Mouse (Mus musculus) C2C12 (cell line): ENCODE data around the gene Slc38a6. TPM values are rescaled to one million over a fixed set of nuclear protein-coding genes. Genes with fewer than 3 reads are reported as not detected.

Source experiments
- H3K27me3 ChIP-seq: one replicate; pipeline ENCODE4 v1.6.1; 2011; ENCODE audit not compliant: control insufficient read depth, insufficient read depth, insufficient read length
- H3K36me3 ChIP-seq: one replicate; pipeline ENCODE4 v1.6.1; 2011; ENCODE audit not compliant: control insufficient read depth, insufficient read depth
- H3K4me3 ChIP-seq: one replicate; pipeline ENCODE4 v1.5.1; 2011; ENCODE audit warnings: mild to moderate bottlenecking, control low read depth; ENCODE audit not compliant: poor library complexity, insufficient read depth, severe bottlenecking
- H3K79me2 ChIP-seq: one replicate; pipeline ENCODE4 v1.6.1; 2011; ENCODE audit not compliant: control insufficient read depth, insufficient read depth
- H3K79me3 ChIP-seq: one replicate; pipeline ENCODE4 v1.6.1; 2011; ENCODE audit warnings: low read depth, control low read depth
- H3ac ChIP-seq: one replicate; pipeline ENCODE3; 2011; ENCODE audit warnings: low read depth; ENCODE audit not compliant: control insufficient read depth, insufficient read length
- CEBPB ChIP-seq: IDR thresholded peaks from one replicate; pipeline ENCODE4 v1.6.1; 2011; ENCODE audit warnings: low read depth, mild to moderate bottlenecking, control low read depth, moderate library complexity
- CTCF ChIP-seq: IDR thresholded peaks from one replicate; pipeline ENCODE4 v1.5.1; 2011; ENCODE audit not compliant: control insufficient read depth, insufficient read depth, insufficient read length
- FOSL1 ChIP-seq: IDR thresholded peaks from one replicate; pipeline ENCODE4 v1.8.0; 2011; ENCODE audit warnings: mild to moderate bottlenecking, low read length; ENCODE audit not compliant: poor library complexity, insufficient read depth, severe bottlenecking
- MAX ChIP-seq: IDR thresholded peaks from one replicate; pipeline ENCODE4 v1.6.1; 2011; ENCODE audit warnings: mild to moderate bottlenecking, control low read depth
- MYOD1 ChIP-seq: IDR thresholded peaks from one replicate; pipeline ENCODE4 v1.6.1; 2011; ENCODE audit warnings: low read depth; ENCODE audit not compliant: control insufficient read depth, insufficient read length
- MYOG ChIP-seq: IDR thresholded peaks from one replicate; pipeline ENCODE4 v1.6.1; 2011; ENCODE audit not compliant: control insufficient read depth, insufficient read length; ENCODE audit errors: extremely low read depth
- USF1 ChIP-seq: IDR thresholded peaks from one replicate; pipeline ENCODE4 v1.6.1; 2011; ENCODE audit warnings: low read depth, mild to moderate bottlenecking, control low read depth, moderate library complexity
- polyA plus RNA-seq: library from polyadenylated mRNA; unstranded; fragments of >200 nt; fragmentation: generic; extraction: Trizol; gene quantifications from one replicate; pipeline ENCODE4 v1.2.1, GENCODE M21; 2012; ENCODE audit warnings: missing spikeins

The Slc38a6 gene
- polyA plus RNA-seq, 1 experiment: 13.1 TPM

DNA sequence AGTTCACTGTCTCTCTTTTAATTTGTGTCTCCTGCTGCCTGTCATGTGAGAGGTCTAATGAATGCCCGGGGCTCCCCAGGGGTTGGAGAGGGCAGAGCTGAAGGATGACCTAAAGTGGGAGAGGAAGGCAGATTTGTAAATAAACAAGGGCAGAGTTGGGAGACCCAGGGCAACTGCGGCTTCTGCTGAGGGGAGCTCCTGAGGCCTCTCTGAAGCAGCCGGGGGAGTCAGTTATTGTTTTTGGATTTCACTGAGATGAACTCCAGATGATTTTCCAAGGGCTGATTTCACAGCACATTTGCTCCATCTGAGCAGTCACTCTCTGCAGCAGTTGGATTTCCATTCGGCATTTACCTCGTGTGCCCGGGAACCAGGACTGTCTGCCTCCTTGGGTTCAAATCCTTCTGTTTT lies 107.3 kb downstream of the Slc38a6 start:
- H3K79me3 ChIP-seq: no peaks in the 10 kb centered on the region
- H3K27me3 ChIP-seq: no peaks in the 10 kb centered on the region
- no peak overlapping the region for H3K4me3 ChIP-seq
- H3ac ChIP-seq: no peak overlapping the region
- no peaks in the 10 kb centered on the region for H3K79me2 ChIP-seq
- TF ChIP-seq MYOG (no peak), FOSL1 (no peak), MYOD1 (no peak), CTCF (no peak), MAX (no peak), CEBPB (no peak), USF1 (no peak)
- H3K36me3 ChIP-seq: no peaks in the 10 kb centered on the region

DNA sequence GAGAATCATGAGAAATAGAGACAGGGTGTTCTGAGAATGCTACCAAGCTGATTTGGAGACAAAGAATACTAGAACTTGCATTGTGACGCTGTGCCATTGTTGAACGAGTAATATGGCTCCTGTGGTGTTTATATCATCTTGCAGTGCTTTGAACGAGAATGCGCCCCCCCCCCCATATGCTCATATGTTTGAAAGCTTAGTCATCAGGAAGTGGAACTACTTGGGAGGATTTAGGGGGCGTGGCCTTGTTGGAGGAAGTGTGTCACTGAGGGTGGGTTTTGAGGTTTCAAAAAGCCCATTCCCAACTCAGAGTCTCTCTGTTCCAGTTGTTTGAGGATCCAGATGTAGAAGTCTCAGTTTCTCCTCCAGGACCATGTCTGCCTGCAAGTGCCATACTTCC lies 108.0 kb downstream of the Slc38a6 start:
- no peaks in the 10 kb centered on the region for H3K79me2 ChIP-seq
- H3K27me3 ChIP-seq: no peaks in the 10 kb centered on the region
- H3K4me3 ChIP-seq: no peak overlapping the region
- no peaks in the 10 kb centered on the region for H3K36me3 ChIP-seq
- no peak overlapping the region for H3ac ChIP-seq
- TF ChIP-seq MYOD1: no peak
- no peak for TF ChIP-seq MAX
- no peak for TF ChIP-seq CTCF
- TF ChIP-seq FOSL1: no peak
- no peak for TF ChIP-seq MYOG
- no peak for TF ChIP-seq CEBPB
- TF ChIP-seq USF1: no peak
- no peaks in the 10 kb centered on the region for H3K79me3 ChIP-seq

- no peaks in the 10 kb centered on the region for H3K79me2 ChIP-seq
- H3K36me3 ChIP-seq: no peaks in the 10 kb centered on the region
- no peak overlapping the region for H3ac ChIP-seq
- H3K4me3 ChIP-seq: no peak overlapping the region
- no peaks in the 10 kb centered on the region for H3K79me3 ChIP-seq
- TF ChIP-seq CEBPB: no peak
- no peak for TF ChIP-seq FOSL1
- TF ChIP-seq MAX: no peak
- no peak for TF ChIP-seq USF1
- TF ChIP-seq CTCF: no peak
- TF ChIP-seq MYOD1: no peak
- TF ChIP-seq MYOG: no peak
- no peaks in the 10 kb centered on the region for H3K27me3 ChIP-seq
These were observed 112.8 kb downstream of the Slc38a6 start for GRCm38 (mm10) chr12:73399426-73399825.

DNA sequence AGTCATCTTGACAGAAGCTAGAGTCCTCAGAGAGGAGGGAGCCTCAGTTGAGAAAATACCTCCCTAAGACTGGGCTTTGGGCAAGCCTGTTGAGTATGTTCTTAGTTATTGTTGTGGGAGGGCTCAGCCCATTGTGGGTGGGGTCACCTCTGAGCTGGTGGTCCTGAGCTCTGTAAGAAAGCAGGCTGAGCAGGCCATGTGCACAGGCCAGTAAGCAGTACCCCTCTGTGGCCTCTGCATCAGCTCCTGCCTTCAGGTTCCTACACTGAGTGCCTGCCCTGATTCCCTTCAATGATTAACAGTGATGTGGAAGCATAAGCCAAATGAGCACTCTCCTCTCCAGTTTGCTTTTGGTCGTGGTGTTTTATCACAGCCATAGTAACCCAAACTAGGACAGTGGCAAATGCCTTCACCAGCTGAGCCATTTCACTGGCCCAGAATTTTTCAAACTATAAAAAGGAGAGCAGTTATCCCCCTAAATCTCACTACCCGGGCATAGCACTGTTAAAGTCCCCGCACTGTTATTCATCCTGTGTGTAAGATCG lies 114.0 kb downstream of the Slc38a6 start:
- no peak overlapping the region for H3K4me3 ChIP-seq
- H3K27me3 ChIP-seq: no peaks in the 10 kb centered on the region
- TF ChIP-seq MAX (no peak), MYOG (no peak), USF1 (no peak), MYOD1 (no peak), FOSL1 (no peak), CEBPB (no peak), CTCF (no peak)
- no peak overlapping the region for H3ac ChIP-seq
- H3K36me3 ChIP-seq: no peaks in the 10 kb centered on the region
- no peaks in the 10 kb centered on the region for H3K79me3 ChIP-seq
- H3K79me2 ChIP-seq: no peaks in the 10 kb centered on the region

DNA sequence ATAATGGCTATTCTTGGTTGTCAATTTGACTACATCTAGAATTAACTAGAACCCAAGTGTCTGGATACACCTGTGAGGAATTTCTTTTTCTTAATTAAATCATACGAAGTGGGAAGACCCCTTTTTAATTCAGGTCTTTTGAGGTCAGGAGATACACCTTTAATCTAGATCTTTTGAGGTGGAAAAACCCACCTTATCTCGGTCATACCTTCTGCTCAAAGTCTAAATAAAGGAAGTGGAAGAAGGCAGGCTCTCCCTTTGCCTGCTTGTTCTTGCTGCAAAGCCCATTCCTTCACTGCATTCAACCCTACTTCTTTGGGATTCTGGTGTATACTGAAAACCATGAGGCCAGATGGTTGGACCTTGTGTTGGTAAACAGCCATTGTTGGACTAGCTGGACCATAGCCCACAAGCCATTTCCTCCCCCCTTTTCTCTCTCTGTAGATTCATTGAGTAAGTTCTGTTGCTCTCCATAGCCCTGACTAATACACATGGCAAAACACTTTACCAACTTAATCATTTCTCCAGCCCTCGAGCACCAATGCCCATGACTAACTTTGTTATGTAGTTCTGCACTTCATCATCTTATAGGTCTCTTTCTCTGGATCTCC lies 115.0 kb downstream of the Slc38a6 start:
- H3ac ChIP-seq: no peak overlapping the region
- TF ChIP-seq MAX (no peak), CEBPB (no peak), USF1 (no peak), FOSL1 (no peak), MYOG (no peak), MYOD1 (no peak), CTCF (no peak)
- H3K36me3 ChIP-seq: no peaks in the 10 kb centered on the region
- no peaks in the 10 kb centered on the region for H3K79me2 ChIP-seq
- H3K27me3 ChIP-seq: no peaks in the 10 kb centered on the region
- H3K4me3 ChIP-seq: no peak overlapping the region
- H3K79me3 ChIP-seq: no peaks in the 10 kb centered on the region

DNA sequence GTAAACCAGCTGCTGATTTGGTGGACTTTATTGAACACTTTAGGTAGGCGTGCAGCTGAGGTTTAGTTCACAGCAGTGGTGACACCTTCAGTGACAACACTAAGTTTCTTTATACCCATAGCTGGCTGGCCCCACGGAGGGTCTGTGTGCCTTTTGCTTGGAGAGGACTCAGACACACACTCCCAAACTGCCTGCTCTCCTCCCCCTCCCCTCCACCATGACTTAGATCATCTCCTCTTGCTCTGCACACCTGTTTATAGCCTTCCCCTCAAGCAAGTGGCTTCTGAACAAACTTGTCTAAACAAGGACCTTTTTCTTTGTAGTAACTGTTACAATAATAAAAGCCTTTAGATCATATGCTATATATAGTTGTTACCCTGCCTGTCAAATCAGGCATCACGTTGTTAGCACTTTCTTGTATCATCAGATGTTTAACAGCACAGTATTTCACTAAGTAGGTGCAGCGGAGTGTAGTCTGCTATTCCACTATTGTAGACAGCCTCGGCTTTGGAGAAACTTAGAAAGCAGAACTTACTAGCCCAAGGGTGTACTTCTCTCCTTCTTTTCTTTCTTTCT lies 115.6 kb downstream of the Slc38a6 start:
- no peak overlapping the region for H3ac ChIP-seq
- no peaks in the 10 kb centered on the region for H3K36me3 ChIP-seq
- no peaks in the 10 kb centered on the region for H3K27me3 ChIP-seq
- H3K4me3 ChIP-seq: no peak overlapping the region
- no peaks in the 10 kb centered on the region for H3K79me2 ChIP-seq
- TF ChIP-seq CEBPB (no peak), USF1 (no peak), MYOD1 (no peak), MAX (no peak), FOSL1 (no peak), CTCF (no peak), MYOG (no peak)
- no peaks in the 10 kb centered on the region for H3K79me3 ChIP-seq
